In the genomic region with DNA sequence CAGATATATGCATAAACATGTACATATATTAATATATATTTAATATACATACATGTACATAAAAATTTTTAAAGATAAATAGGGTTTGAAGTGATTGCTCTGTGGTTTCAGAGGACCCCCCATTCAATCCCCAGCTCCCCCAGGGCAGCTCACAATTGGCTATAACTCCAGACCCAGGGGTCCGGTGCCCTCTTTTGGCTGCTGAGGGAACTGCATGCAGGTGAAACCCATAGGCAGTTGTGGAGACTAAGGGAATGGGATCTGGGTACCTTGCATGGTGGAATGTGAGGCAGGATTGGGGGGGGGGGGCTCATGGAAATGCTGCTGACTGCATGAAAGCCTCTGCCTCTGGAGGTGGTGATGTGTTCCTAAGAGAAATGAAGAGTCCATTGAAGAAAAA, we compare ENCODE assay signal across 9 mouse cellular contexts. TPM values are rescaled to one million over a fixed set of nuclear protein-coding genes. Genes with fewer than 3 reads are reported as not detected.
DNase-seq lines count a peak whose midpoint lies in the region; ATAC-seq and TF ChIP-seq lines count a peak whose summit lies in the region.
"Had no signal": no experiment of that assay in that cellular context is flagged by ENCODE, and none has a peak within 500 bp of the region (broad histone marks: within the 10 kb centered on the region; RNA-seq: fewer than 3 reads in every experiment).

No protein-coding gene starts in this region.

- ATAC-seq in CD4-positive, CD25-positive, alpha-beta regulatory T cell, adult 4 months: no peak
- ATAC-seq in kidney, postnatal 0 days (replicated peaks; ENCODE audit: low FRiP score, low read depth): no peak

- no peaks in the 10 kb centered on the region for H3K27me3 ChIP-seq in kidney, postnatal 0 days (ENCODE audit: insufficient read depth, low read length)

- no peaks in the 10 kb centered on the region for H3K4me1 ChIP-seq in kidney, postnatal 0 days (replicated peaks; ENCODE audit: insufficient read depth, low read length)

- H3K27ac ChIP-seq in kidney, postnatal 0 days: no peak overlapping the region
- H3K27ac ChIP-seq: macrophage had no signal

- peak; percentile 67 for TF ChIP-seq CTCF in kidney, postnatal 0 days (IDR thresholded peaks at IDR 0.05; ENCODE audit: low read depth)

- no peaks in the 10 kb centered on the region for H3K9me3 ChIP-seq in kidney, postnatal 0 days (replicated peaks; ENCODE audit: low read length)

- no peak overlapping the region for H3K9ac ChIP-seq in kidney, postnatal 0 days (ENCODE audit: low read depth, low read length)

- H3K4me2 ChIP-seq in kidney, postnatal 0 days (ENCODE audit: low read length): no peak overlapping the region

- no peak overlapping the region for H3K4me3 ChIP-seq in kidney, postnatal 0 days (replicated peaks; ENCODE audit: low read depth, low read length)

- no peaks in the 10 kb centered on the region for H3K36me3 ChIP-seq in kidney, postnatal 0 days (ENCODE audit: insufficient read depth, low read length)

- DNase-seq in CD4-positive, CD25-positive, alpha-beta regulatory T cell, adult 2 months (ENCODE audit: low read depth, low spot score): peak; percentile 69
- DNase-seq in kidney, postnatal 0 days (ENCODE audit: low spot score): no peak
- no peak for DNase-seq in kidney, postnatal 14 days
- DNase-seq in adrenal gland, postnatal 25 days: peak; percentile 51
- peak; percentile 61 for DNase-seq in lung, postnatal 36 days
- DNase-seq in ovary, postnatal 10 days (ENCODE audit: low spot score): no peak
- DNase-seq in layer of hippocampus, adult 18-20 months (ENCODE audit: low spot score in 2 of 2): no peak

- WGBS in kidney, postnatal 0 days: 14% methylated on average over 1 of the region's 1 CpGs

RNA-seq across cellular contexts. Expression of a gene that starts 16.2 kb away (rescaled TPM):
- not detected for polyA plus RNA-seq in CD4-positive, CD25-positive, alpha-beta regulatory T cell, adult 4 months (2017; shearing (Covaris generic))
- 0.87 and 1.2 TPM in 2 replicates for polyA plus RNA-seq in kidney, postnatal 0 days (2015; fragmentation: Nextera tagmentation; extraction: Ambion mirVana)
- 36.4 and 44.4 TPM in 2 replicates for total RNA-seq in adrenal gland, postnatal 25 days (2021)
- 100 to 1,000 TPM; 122 to 123 TPM for total RNA-seq in layer of hippocampus, adult 18-20 months (2021)
- polyA plus RNA-seq: macrophage had no signal

RNA-seq across cellular contexts. Expression of a gene that starts 25.3 kb away (rescaled TPM):
- 100 to 1,000 TPM in 1 of 2 experiments, 10 to 100 TPM in 1; 84.0 to 114 TPM for polyA plus RNA-seq in CD4-positive, CD25-positive, alpha-beta regulatory T cell, adult 4 months (2017; shearing (Covaris generic))
- polyA plus RNA-seq in kidney, postnatal 0 days (2015; fragmentation: Nextera tagmentation; extraction: Ambion mirVana): 160 and 161 TPM in 2 replicates
- 77.2 and 94.0 TPM in 2 replicates for total RNA-seq in adrenal gland, postnatal 25 days (2021)
- 100 to 1,000 TPM; 105 to 112 TPM for total RNA-seq in layer of hippocampus, adult 18-20 months (2021)

RNA-seq across cellular contexts. Expression of a gene that starts 52.4 kb away (rescaled TPM):
- 10 to 100 TPM; 28.9 to 37.0 TPM for polyA plus RNA-seq in CD4-positive, CD25-positive, alpha-beta regulatory T cell, adult 4 months (2017; shearing (Covaris generic))
- 43.6 and 44.4 TPM in 2 replicates for polyA plus RNA-seq in kidney, postnatal 0 days (2015; fragmentation: Nextera tagmentation; extraction: Ambion mirVana)
- 139 and 194 TPM in 2 replicates for total RNA-seq in adrenal gland, postnatal 25 days (2021)
- total RNA-seq in layer of hippocampus, adult 18-20 months (2021): 10 to 100 TPM; 92.5 to 95.1 TPM

Comparison
In these comparisons a context has a peak if more than half of its experiments do, and no peak if none do; other contexts are left out.
1. DNase-seq: peak in CD4-positive, CD25-positive, alpha-beta regulatory T cell, adult 2 months (single experiment), adrenal gland, postnatal 25 days (single experiment) and lung, postnatal 36 days (single experiment); none in kidney, postnatal 0 days (single experiment), kidney, postnatal 14 days (single experiment), ovary, postnatal 10 days (single experiment) and layer of hippocampus, adult 18-20 months (0 of 2).